Mouse (Mus musculus) liver, adult 2 months (tissue): ENCODE results near the gene Clcn3.
"Not testable (repeated sequence)": the region's sequence is repeated elsewhere in the genome, so short reads cannot be mapped to it uniquely, and the experiment has no call there.

ENCODE experiments used
- CTCF ChIP-seq: fragments of 200-500 bp; IDR thresholded peaks from 2 replicates; pipeline ENCODE4 v1.5.1; 2011; ENCODE audit warnings: low read depth, low read length, control low read depth
- POLR2A ChIP-seq: fragments of 200-500 bp; IDR thresholded peaks from 2 replicates; pipeline ENCODE4 v1.6.1; 2011; ENCODE audit warnings: low read length, control low read depth; ENCODE audit not compliant: insufficient read depth; ENCODE audit errors: extremely low read depth

GRCm38 (mm10) chr8:60984260-60985010 lies 1.3 kb upstream of the Clcn3 start:
- not testable (repeated sequence) for TF ChIP-seq POLR2A, CTCF
